Mouse (Mus musculus): ENCODE data around the gene Ubqlnl.
A peak's percentile ranks its signal among the peaks of the same experiment; 100 is the strongest.

Gene Ubqlnl

DNA sequence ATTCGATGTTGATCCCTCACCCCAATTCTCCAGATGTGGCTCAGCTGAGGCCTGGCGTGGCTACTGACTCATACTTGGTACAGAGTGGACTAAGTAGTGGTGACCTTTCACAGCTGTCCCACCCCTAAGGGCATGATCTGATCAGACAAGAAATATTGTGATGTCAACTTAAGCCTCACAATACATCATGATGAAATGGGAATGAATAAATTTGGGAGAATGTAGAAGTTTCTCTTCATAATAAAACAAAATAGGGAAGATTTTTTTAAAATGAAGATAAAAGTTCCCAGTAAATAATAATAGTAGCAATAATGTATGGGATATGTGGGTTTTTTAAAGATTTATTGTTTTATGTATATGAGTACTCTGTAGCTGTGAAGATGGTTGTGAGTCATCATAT is at the start of gene Ubqlnl:
Gene Ubqlnl, minus strand, starts transcription at position 101 of the 400 bp plus-strand sequence.
- DNase-seq (ENCODE audit: low spot score), result no peak

GRCm38 (mm10) chr7:104199822-104200221 is 49.5 kb upstream of the Ubqlnl start:
- peak; percentile 33 for DNase-seq (ENCODE audit: low spot score)

DNA sequence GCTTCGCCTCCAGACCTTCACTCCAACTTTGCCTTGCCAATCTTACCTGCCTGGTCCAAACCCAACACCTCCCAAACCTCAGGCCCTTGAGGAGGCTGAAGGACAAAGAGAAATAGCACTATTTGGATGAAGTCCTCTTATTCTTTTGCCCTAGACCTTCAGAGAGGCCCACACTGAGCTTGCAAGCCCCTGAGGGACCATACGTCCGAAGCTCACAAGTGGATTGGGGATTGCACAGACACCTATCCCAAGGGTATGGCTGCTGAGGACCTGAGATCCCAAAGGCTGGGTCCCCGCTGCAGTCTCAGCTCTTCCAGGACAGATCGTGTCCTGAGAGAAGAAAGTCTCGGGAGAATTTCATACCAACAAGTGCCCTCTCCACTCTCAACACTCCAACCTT is 45.5 kb upstream of the Ubqlnl start, which contains the start of gene Olfr649:
Gene Olfr649, minus strand, starts transcription at position 101 of the 400 bp plus-strand sequence.
- no peak for DNase-seq (ENCODE audit: low spot score)

DNA sequence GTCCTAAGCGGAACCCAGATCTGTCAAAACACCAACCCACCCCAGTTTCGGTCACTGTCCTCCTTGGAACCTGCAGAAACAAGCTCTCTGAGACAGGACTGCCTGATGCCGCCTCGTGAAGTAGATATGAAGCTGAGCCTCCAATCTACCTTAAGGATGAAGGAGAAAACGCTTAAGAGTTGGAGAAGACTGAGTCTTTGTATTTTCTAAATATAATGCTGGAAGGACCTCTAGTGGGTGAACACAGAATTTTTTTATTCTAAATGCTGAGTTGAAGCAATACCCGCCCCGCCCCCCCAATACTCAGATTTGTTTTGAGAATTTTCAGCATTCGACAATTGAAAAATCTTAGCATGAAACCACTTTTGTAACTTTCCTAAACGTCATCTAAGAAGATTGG is 40.9 kb upstream of the Ubqlnl start:
- no peak for DNase-seq (ENCODE audit: low spot score)

GRCm38 (mm10) chr7:104183292-104183691 is 32.9 kb upstream of the Ubqlnl start, which contains the start of gene Olfr648:
Gene Olfr648 (minus strand): TSS chr7:104183392.
- DNase-seq (ENCODE audit: low spot score), result no peak

DNA sequence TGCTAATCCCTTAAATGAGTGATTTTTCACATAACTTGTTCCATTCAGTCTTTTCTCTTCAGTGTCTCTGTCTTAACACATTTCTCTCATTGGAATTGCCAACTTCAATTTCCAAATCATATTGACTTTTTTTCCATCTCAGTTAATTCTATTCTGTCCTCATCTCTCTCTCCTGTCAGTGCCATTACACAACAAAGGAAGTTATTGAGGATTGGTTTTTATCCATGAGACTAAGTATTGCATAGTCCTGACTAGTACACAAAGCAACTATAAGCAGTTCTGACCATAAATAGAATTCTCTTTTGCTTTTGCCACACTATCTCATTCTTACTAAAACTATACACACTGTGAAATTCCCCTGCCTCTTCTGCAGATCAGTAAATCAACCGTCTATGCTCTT is 28.7 kb upstream of the Ubqlnl start:
- DNase-seq (ENCODE audit: low spot score), result no peak

- DNase-seq (ENCODE audit: low spot score), result no peak
Measured at GRCm38 (mm10) chr7:104178422-104179054, 28.2 kb upstream of the Ubqlnl start.

DNA sequence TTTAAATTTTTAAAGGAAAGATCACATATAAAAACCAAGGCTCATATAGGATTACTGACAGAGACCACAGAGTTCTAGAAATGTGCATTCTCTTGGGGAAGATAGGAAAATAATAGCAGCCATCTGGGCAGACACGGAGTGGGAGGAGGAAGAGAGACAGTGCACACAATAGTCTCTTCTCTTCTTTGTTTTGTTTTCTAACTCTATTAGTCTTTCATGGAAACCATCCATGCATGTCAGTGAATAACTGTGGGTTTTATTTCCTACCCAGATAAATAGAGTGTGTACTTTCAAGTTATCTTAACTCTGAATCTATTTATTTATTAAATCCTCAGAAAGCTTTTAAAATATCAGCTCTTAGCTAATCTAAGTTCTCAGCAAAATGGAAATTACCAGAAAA is 24.7 kb upstream of the Ubqlnl start:
- no peak for DNase-seq (ENCODE audit: low spot score)

DNA sequence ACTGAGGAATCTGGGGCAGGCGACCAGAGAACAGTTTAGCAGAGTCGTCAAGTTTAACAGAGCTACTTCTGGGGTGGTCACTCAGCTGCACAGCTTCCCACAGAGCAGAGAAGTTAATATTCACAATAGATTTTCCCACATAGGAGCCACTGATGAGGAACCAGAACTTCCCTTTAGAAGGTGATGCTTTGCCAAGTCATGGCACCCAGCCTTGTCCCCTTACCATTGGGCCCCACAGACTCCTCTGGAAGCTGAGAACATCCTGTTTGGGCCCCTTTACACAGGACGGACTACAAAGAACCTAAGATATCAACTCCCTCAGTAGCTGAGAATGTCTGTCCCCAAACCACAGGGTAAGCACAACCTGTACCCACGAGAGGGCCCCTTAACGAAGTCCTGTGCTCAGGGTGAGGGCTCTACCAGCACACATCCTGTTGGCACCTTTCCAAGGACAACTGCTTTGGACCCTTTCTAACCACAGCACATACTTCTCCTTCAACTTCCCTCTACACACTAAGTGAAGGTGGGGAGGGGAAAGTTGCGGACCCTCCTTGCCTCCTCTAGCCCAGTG is 19.4 kb upstream of the Ubqlnl start:
- no peak for DNase-seq (ENCODE audit: low spot score)

DNA sequence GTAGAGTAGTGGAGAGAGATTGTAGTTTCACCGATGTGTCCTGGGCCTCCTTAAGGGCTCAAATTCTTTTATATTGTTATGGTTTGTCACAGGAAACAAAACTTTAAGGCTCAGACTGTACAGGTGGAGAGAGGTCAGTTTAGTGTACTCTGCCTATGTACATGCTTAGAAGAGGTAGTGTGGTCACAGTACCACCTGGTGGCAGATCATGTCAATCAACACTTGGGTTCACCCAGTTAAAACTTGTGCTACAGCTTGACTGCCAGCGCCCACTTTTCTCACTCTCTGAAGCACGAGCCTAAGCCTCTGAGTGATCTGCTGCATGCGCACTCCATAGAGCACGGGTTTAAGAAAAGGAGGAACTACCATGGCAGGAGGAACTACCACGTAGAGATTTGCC is 16.7 kb upstream of the Ubqlnl start:
- no peak for DNase-seq (ENCODE audit: low spot score)

GRCm38 (mm10) chr7:104143179-104143578 is 7.2 kb downstream of the Ubqlnl start, which contains the start of gene Ubqln3:
Gene Ubqln3 (minus strand): TSS chr7:104143279.
- no peak for DNase-seq (ENCODE audit: low spot score)

DNA sequence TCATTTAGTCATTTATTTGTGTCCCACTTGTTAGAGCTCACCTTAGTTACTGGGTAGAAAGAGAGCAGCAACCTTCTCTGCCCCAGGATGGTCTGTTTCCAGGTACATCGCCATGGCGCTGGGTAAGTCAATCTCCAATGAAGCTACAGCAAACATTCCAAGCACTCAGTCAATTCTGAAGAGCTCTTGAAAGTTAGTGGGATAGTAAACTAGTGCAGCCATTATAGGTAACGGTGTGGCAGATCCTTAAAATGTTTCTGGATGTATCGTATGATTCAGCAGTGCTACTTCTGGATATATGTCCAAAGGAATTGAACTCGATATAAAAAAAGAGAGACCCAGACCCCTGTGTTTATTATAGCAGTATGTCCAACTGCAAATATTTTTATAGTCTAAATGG is 13.1 kb downstream of the Ubqlnl start, which contains the start of gene Olfr643:
Gene Olfr643, minus strand, starts transcription at position 101 of the 400 bp plus-strand sequence.
- DNase-seq (ENCODE audit: low spot score), result no peak

DNA sequence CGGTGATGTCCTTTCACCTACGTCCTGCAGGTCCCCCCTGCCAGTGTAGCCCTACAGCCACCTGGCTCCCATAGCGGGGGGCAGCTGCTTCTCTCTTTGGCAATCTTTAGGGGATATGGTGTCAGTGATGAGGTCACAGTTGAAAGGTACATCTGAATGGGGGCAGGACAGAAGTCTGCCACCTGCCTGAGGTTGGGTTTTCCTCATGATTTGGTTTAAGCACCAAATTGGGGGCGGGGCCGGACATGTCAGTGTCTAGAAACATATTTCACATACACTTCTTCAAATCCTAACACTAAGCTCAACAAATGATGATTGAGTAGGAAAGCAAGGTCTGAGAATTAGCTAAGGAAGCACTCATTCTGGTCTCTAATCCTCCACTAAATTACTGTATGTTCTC is 20.6 kb downstream of the Ubqlnl start, which contains the start of gene Ubqln5:
Gene Ubqln5, minus strand, starts transcription at position 101 of the 400 bp plus-strand sequence.
- DNase-seq (ENCODE audit: low spot score), result no peak

- DNase-seq (ENCODE audit: low spot score), result no peak
Measured at GRCm38 (mm10) chr7:104104757-104104972, 45.7 kb downstream of the Ubqlnl start, which contains the start of gene Olfr646. Gene Olfr646 (plus strand): TSS chr7:104104873.

- DNase-seq (ENCODE audit: low spot score), result no peak
Measured at GRCm38 (mm10) chr7:104103913-104104756, 46.2 kb downstream of the Ubqlnl start.

Measured in urinary bladder, postnatal 10 days (tissue).